Comparison of ENCODE assay signal across 19 mouse cellular contexts in the genomic region with DNA sequence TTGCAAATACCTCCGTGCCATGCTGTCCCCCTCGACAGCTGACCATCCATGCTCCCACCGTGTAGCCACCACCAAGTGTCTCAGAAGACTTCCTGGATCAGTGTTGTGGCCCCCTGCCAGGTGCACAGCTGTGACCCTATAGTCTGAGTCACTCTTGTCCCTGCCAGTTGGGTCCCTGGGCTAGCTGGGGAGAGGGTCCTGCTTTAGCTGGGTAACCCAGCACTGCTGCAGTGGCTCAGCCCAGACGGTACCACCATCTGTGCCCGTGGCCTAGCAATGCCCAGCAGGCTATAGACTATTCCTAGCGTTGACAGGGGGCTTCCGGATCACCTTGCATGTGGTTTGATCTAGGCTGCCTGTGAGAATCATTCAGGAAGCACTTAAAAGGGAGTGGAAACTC. TPM values are rescaled to one million over a fixed set of nuclear protein-coding genes. Genes with fewer than 3 reads are reported as not detected.
DNase-seq lines count a peak whose midpoint lies in the region; ATAC-seq and TF ChIP-seq lines count a peak whose summit lies in the region.
"Had no signal": no experiment of that assay in that cellular context is flagged by ENCODE, and none has a peak within 500 bp of the region (broad histone marks: within the 10 kb centered on the region; RNA-seq: fewer than 3 reads in every experiment).

No protein-coding gene starts in this region.

- DNase-seq in heart, adult 11 months, result peak; percentile 85
- DNase-seq in heart, postnatal 14 days, result no peak
- DNase-seq in liver, embryonic 11.5 days (ENCODE audit: low spot score), result no peak
- no peak for DNase-seq in layer of hippocampus, adult 9-10 months (ENCODE audit: low spot score)
- DNase-seq: adrenal gland, adult 8-10 months; cerebellum, adult 11-12 months; embryo, embryonic 11 days; gastrocnemius, postnatal 25 days; kidney, adult 2 months had no signal

- TF ChIP-seq POLR2A in myocyte (IDR thresholded peaks at IDR 0.05; ENCODE audit: insufficient read length, low read depth), result no peak

- H3K36me3 ChIP-seq in liver, embryonic 16.5 days (ENCODE audit: control insufficient read depth, insufficient read depth), result no peaks in the 10 kb centered on the region
- H3K36me3 ChIP-seq in liver, embryonic 11.5 days (ENCODE audit: control insufficient read depth, insufficient read depth, low read length), result no peaks in the 10 kb centered on the region
- H3K36me3 ChIP-seq in myocyte (ENCODE audit: control insufficient read depth, insufficient read depth), result no peaks in the 10 kb centered on the region
- H3K36me3 ChIP-seq: forebrain, embryonic 15.5 days; liver, embryonic 15.5 days; midbrain, embryonic 10.5 days had no signal

- no peaks in the 10 kb centered on the region for H3K27me3 ChIP-seq in liver, embryonic 16.5 days (ENCODE audit: control insufficient read depth, insufficient read depth, low read depth, low read length)
- no peaks in the 10 kb centered on the region for H3K27me3 ChIP-seq in liver, embryonic 11.5 days (replicated peaks; ENCODE audit: control insufficient read depth, insufficient read depth, low read length)
- no peaks in the 10 kb centered on the region for H3K27me3 ChIP-seq in myocyte (ENCODE audit: control insufficient read depth, insufficient read depth, insufficient read length)
- H3K27me3 ChIP-seq: forebrain, embryonic 15.5 days; liver, embryonic 15.5 days had no signal

- 0 out of 2 replicates have a peak, but pooled peaks have one; percentile 22 for ATAC-seq in liver, embryonic 16.5 days (ENCODE audit: low read depth)
- ATAC-seq in liver, embryonic 11.5 days (replicated peaks; ENCODE audit: low FRiP score), result no peak
- peak; percentile 96 for ATAC-seq in common myeloid progenitor, adult 5-6 weeks (replicated peaks; ENCODE audit: low read depth, poor library complexity, severe bottlenecking)
- ATAC-seq: activated CD4-positive, CD25-positive, alpha-beta regulatory T cell, adult 4 months; forebrain, embryonic 15.5 days; lung, postnatal 0 days had no signal

- H3K9me3 ChIP-seq in liver, embryonic 16.5 days (replicated peaks; ENCODE audit: control insufficient read depth, low read length), result no peaks in the 10 kb centered on the region
- H3K9me3 ChIP-seq in liver, embryonic 11.5 days (ENCODE audit: control insufficient read depth, low read length), result no peaks in the 10 kb centered on the region
- H3K9me3 ChIP-seq: forebrain, embryonic 15.5 days; liver, embryonic 15.5 days; midbrain, embryonic 10.5 days had no signal

- no peak overlapping the region for H3K9ac ChIP-seq in liver, embryonic 16.5 days (ENCODE audit: low read depth, low read length)
- no peak overlapping the region for H3K9ac ChIP-seq in liver, embryonic 11.5 days (ENCODE audit: low read depth, low read length)
- H3K9ac ChIP-seq: forebrain, embryonic 15.5 days; liver, embryonic 15.5 days had no signal

- WGBS in liver, embryonic 16.5 days (ENCODE audit: insufficient replicate concordance), result 41% methylated on average over 7 of the region's 7 CpGs
- WGBS in liver, embryonic 11.5 days, result 74% methylated on average over 7 of the region's 7 CpGs

- H3K79me2 ChIP-seq in myocyte (ENCODE audit: control insufficient read depth, insufficient read depth), result no peaks in the 10 kb centered on the region

- no peak overlapping the region for H3K27ac ChIP-seq in liver, embryonic 16.5 days (ENCODE audit: low read length)
- H3K27ac ChIP-seq in liver, embryonic 11.5 days (ENCODE audit: low read depth, low read length), result no peak overlapping the region
- H3K27ac ChIP-seq: forebrain, embryonic 15.5 days; kidney, postnatal 0 days; liver, embryonic 15.5 days; macrophage; midbrain, embryonic 10.5 days had no signal

- intact Hi-C loops in heart, postnatal 14 days (cut with DNase I), result no loop called here

- H3K4me3 ChIP-seq in liver, embryonic 16.5 days (ENCODE audit: low read depth, low read length), result no peak overlapping the region
- no peak overlapping the region for H3K4me3 ChIP-seq in liver, embryonic 11.5 days (ENCODE audit: low read depth, low read length)
- H3K4me3 ChIP-seq in myocyte, result no peak overlapping the region
- H3K4me3 ChIP-seq: forebrain, embryonic 15.5 days; liver, embryonic 15.5 days; midbrain, embryonic 10.5 days had no signal

- H3ac ChIP-seq in myocyte (ENCODE audit: control insufficient read depth, insufficient read length), result no peak overlapping the region

- H3K4me1 ChIP-seq in liver, embryonic 16.5 days (ENCODE audit: control insufficient read depth, low read depth, low read length), result no peaks in the 10 kb centered on the region; the same call in 1 of the 2 replicates
- H3K4me1 ChIP-seq in liver, embryonic 11.5 days (replicated peaks; ENCODE audit: control insufficient read depth, insufficient read depth, low read length), result no peaks in the 10 kb centered on the region
- H3K4me1 ChIP-seq: forebrain, embryonic 15.5 days; liver, embryonic 15.5 days; midbrain, embryonic 10.5 days had no signal

- no peak overlapping the region for H3K4me2 ChIP-seq in liver, embryonic 16.5 days (ENCODE audit: low read depth, low read length)
- no peak overlapping the region for H3K4me2 ChIP-seq in liver, embryonic 11.5 days
- H3K4me2 ChIP-seq in myocyte (ENCODE audit: low read depth), result peak overlapping the region; percentile 32
- H3K4me2 ChIP-seq: forebrain, embryonic 15.5 days; liver, embryonic 15.5 days had no signal

TF ChIP-seq in myocyte, 11 proteins besides CTCF, POLR2A, EP300 and RAD21:
- TF ChIP-seq MYOG (IDR thresholded peaks at IDR 0.05; ENCODE audit: control insufficient read depth in 1 of 3, insufficient read depth in 1 of 3, insufficient read length in 2 of 3, low read depth in 2 of 3), result peak; percentile 31 to 97 (median 97)
- no peak for TF ChIP-seq CEBPB (IDR thresholded peaks at IDR 0.05; ENCODE audit: insufficient read depth, poor library complexity, severe bottlenecking)
- no peak for TF ChIP-seq REST (IDR thresholded peaks at IDR 0.05; ENCODE audit: insufficient read depth, insufficient read length)
- TF ChIP-seq TCF12 (IDR thresholded peaks at IDR 0.05; ENCODE audit: insufficient read depth, poor library complexity, severe bottlenecking), result peak; percentile 47
- peak; percentile 16 for TF ChIP-seq TCF3 (IDR thresholded peaks at IDR 0.05; ENCODE audit: insufficient read length, low read depth)
- TF ChIP-seq MYOD1 (IDR thresholded peaks at IDR 0.05; ENCODE audit: control insufficient read depth in 1 of 3, insufficient read length in 2 of 3, low read depth in 2 of 3), result peak in 2 of 3 experiments; percentile 86 to 94
- no peak for TF ChIP-seq POLR2AphosphoS2 (IDR thresholded peaks at IDR 0.05; ENCODE audit: insufficient read length, low read depth)

RNA-seq across cellular contexts. Expression of a gene that starts 21.2 kb away (rescaled TPM):
- total RNA-seq in heart, postnatal 14 days (2021), result 10 to 100 TPM; 15.0 to 17.8 TPM
- polyA plus RNA-seq in liver, embryonic 16.5 days (2015; fragmentation: Nextera tagmentation; extraction: Ambion mirVana), result 4.9 and 5.3 TPM in 2 replicates
- polyA plus RNA-seq in liver, embryonic 11.5 days (2014; fragmentation: Nextera tagmentation; extraction: Ambion mirVana), result 11.6 and 14.6 TPM in 2 replicates
- not detected in 2 replicates for total RNA-seq in common myeloid progenitor, adult 5-6 weeks (2017)
- 13.3 TPM for polyA plus RNA-seq in myocyte (2012; fragmentation: generic; extraction: Trizol)
- polyA plus RNA-seq: macrophage had no signal
